Mouse (Mus musculus) ES-E14 (cell line): ENCODE data around the gene Gimap3. TPM values are rescaled to one million over a fixed set of nuclear protein-coding genes. Genes with fewer than 3 reads are reported as not detected.

Experiments
- DNase-seq: peaks from one replicate; pipeline ENCODE4 v3.0.0-alpha.2; 2013; ENCODE audit warnings: low read depth, low spot score
- H3K27ac ChIP-seq: 2 replicates; pipeline ENCODE4 v1.5.1; 2012; ENCODE audit warnings: low read depth, mild to moderate bottlenecking, low read length, moderate library complexity, mixed read lengths; ENCODE audit not compliant: poor library complexity, insufficient read depth, severe bottlenecking
- H3K36me3 ChIP-seq: 2 replicates; pipeline ENCODE4 v1.6.1; 2012; ENCODE audit warnings: mild to moderate bottlenecking, low read length, moderate library complexity, mixed read lengths; ENCODE audit not compliant: control insufficient read depth, poor library complexity, insufficient read depth, severe bottlenecking
- H3K4me1 ChIP-seq, 2 experiments: fragments of 150-350 bp in 1 of 2; sonication (generic) in 1 of 2; 2 replicates each; pipeline ENCODE4 v1.6.1; 2012; ENCODE audit warnings: low read length in 2 of 2, mild to moderate bottlenecking in 1 of 2, mixed read lengths in 1 of 2; ENCODE audit not compliant: control insufficient read depth in 2 of 2, insufficient read depth in 2 of 2, poor library complexity in 1 of 2
- H3K4me3 ChIP-seq, 2 experiments: fragments of 150-350 bp in 1 of 2; sonication (generic) in 1 of 2; 2 replicates each; pipeline ENCODE4 v1.5.1; 2012; ENCODE audit warnings: low read length in 2 of 2, low read depth in 1 of 2, mild to moderate bottlenecking in 1 of 2, mixed read lengths in 1 of 2; ENCODE audit not compliant: insufficient read depth in 1 of 2, poor library complexity in 1 of 2, severe bottlenecking in 1 of 2
- H3K9ac ChIP-seq: 2 replicates; pipeline ENCODE4 v1.6.1; 2012; ENCODE audit warnings: low read depth, mild to moderate bottlenecking, low read length, mixed read lengths; ENCODE audit not compliant: poor library complexity, insufficient read depth, severe bottlenecking
- H3K9me3 ChIP-seq: fragments of 150-350 bp; sonication (generic); 2 replicates; pipeline ENCODE4 v1.6.1; 2012; ENCODE audit warnings: low read depth, mild to moderate bottlenecking, low read length; ENCODE audit not compliant: control insufficient read depth, insufficient read depth
- CHD2 ChIP-seq: IDR thresholded peaks from 2 replicates; pipeline ENCODE4 v1.6.1; 2014; ENCODE audit warnings: mild to moderate bottlenecking, low read depth, low read length, inconsistent platforms
- HCFC1 ChIP-seq: IDR thresholded peaks from 2 replicates; pipeline ENCODE4 v1.6.1; 2012; ENCODE audit warnings: low read length, inconsistent platforms, borderline replicate concordance; ENCODE audit not compliant: insufficient read depth
- MAFK ChIP-seq: IDR thresholded peaks from 2 replicates; pipeline ENCODE4 v1.6.1; 2014; ENCODE audit warnings: mild to moderate bottlenecking, low read depth, low read length, inconsistent platforms; ENCODE audit not compliant: insufficient read depth
- ZC3H11A ChIP-seq: IDR thresholded peaks from 2 replicates; pipeline ENCODE4 v1.6.1; 2012; ENCODE audit warnings: low read depth, mild to moderate bottlenecking, inconsistent platforms, low read length, borderline replicate concordance
- ZNF384 ChIP-seq: IDR thresholded peaks from 2 replicates; pipeline ENCODE4 v1.6.1; 2012; ENCODE audit warnings: low read depth, low read length, inconsistent platforms
- in situ Hi-C, 2 experiments: fragments of 600-800 bp; cut with MboI; formaldehyde crosslinking; loops; one replicate each; pipeline ENCODE4 v1.15.1; 2025; ENCODE audit warnings: low sequenced_read_pairs in 2 of 2, inconsistent platforms in 1 of 2; ENCODE audit not compliant: unreplicated experiment in 2 of 2
- total RNA-seq: library from RNA; depleted of rRNA; stranded (reverse); fragments of 300-350 nt; gene quantifications from 2 replicates; pipeline ENCODE4 v1.2.3, GENCODE M21; 2012; rRNA removed

Gene Gimap3
- total RNA-seq, 1 experiment = 0.09 TPM

DNA sequence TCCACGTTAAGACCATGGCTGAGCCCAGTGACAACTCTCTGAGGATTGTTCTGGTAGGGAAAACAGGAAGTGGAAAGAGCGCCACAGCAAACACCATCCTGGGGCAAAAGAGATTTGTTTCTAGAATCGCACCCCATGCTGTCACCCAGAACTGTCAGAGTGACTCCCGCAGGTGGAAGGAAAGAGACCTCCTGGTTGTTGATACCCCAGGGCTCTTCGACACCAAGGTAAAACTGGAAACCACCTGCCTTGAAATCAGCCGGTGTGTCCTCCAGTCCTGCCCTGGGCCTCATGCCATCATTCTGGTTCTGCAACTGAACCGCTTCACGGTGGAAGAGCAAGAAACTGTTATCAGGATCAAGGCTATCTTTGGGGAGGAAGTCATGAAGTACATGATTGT, 47.2 kb downstream of the Gimap3 start:
- in situ Hi-C loops = no loop called here

DNA sequence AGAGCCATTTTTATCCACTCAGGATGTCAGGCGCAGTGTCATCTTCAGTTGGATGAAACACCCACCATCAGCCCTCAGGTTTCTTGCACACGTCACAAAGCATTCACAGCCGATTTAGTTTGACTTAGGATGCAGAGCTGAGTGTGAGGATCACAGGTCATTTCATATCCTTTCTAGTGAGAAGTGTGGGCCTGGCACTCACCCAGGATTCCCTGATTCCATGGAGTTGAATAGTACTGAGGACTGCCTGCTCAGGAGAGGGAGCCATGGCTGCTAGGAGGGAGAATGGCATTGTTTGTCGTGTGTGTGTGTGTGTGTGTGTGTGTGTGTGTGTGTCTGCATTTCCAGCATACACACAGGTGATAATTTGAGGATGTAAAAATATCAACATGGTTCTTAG, 50.3 kb downstream of the Gimap3 start:
- in situ Hi-C loops = no loop called here
- TF ChIP-seq MAFK = no peak
- TF ChIP-seq ZNF384 = no peak
- TF ChIP-seq HCFC1 = no peak
- TF ChIP-seq ZC3H11A = no peak
- no peak for TF ChIP-seq CHD2

More for the DNA sequence above, 47.2 kb downstream of the Gimap3 start:
- Histone ChIP-seq H3K9me3 (no peaks in the 10 kb centered on the region), H3K4me3 (no peak overlapping the region), H3K4me1 (no peaks in the 10 kb centered on the region), H3K27ac (no peak overlapping the region), H3K9ac (no peak overlapping the region), H3K36me3 (no peaks in the 10 kb centered on the region)
- TF ChIP-seq CHD2 (no peak), ZC3H11A (no peak), MAFK (no peak), ZNF384 (no peak), HCFC1 (no peak)
- DNase-seq = no peak

DNA sequence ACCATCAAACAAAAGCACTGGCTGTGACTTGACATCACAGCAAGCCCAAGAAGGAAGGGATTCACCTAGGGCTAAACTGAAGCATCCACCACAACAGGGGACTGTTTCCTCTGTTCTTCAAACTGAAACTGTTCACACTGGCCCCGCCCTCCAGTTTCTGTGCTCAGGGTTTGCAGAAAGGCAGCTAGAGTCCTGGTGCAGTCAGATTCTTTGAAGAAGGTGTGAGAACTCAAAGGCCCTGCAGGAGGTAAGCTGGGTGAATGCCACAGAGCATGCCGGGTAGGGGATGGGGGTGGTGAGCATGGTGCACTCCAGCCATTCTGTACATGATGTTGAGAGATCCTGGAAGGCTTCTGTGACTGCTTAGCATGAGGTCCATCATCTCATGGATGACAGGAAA, 52.2 kb downstream of the Gimap3 start, which contains the start of the genes Gm28053 and Gimap7:
Gm28053 (plus strand) TSS at position 153 of the 400 bp plus-strand sequence.
Gimap7 (plus strand) TSS at position 167 of the 400 bp plus-strand sequence.
- no peak within 1 kb of the TSS for H3K27ac ChIP-seq
- H3K4me1 ChIP-seq = no peaks in the 10 kb centered on the region
- in situ Hi-C loops = no loop called here
- H3K36me3 ChIP-seq = no peaks in the 10 kb centered on the region
- no peak within 1 kb of the TSS for H3K9ac ChIP-seq
- TF ChIP-seq ZC3H11A (no peak), ZNF384 (no peak), HCFC1 (no peak), CHD2 (no peak), MAFK (no peak)
- no peaks in the 10 kb centered on the region for H3K9me3 ChIP-seq
- H3K4me3 ChIP-seq = no peak within 1 kb of the TSS
- no peak for DNase-seq

More for the DNA sequence above, 50.3 kb downstream of the Gimap3 start:
- no peaks in the 10 kb centered on the region for H3K4me1 ChIP-seq
- H3K27ac ChIP-seq = no peak overlapping the region
- DNase-seq = no peak
- H3K36me3 ChIP-seq = no peaks in the 10 kb centered on the region
- no peak overlapping the region for H3K9ac ChIP-seq
- H3K4me3 ChIP-seq = no peak overlapping the region
- H3K9me3 ChIP-seq = no peaks in the 10 kb centered on the region

Other genes with a start within 250 kb of the Gimap3 start
- gene Atp6v0e2, start 233.2 kb downstream of the Gimap3 start, total RNA-seq = 13.5 and 15.9 TPM in 2 replicates
- 2.0 and 5.1 TPM in 2 replicates for gene Lrrc61, start 216.1 kb downstream of the Gimap3 start, total RNA-seq
- 0.18 and 0.42 TPM in 2 replicates for gene Rarres2, start 198.1 kb downstream of the Gimap3 start, total RNA-seq
- not detected in 2 replicates for gene Gm45021, start 181.2 kb downstream of the Gimap3 start, total RNA-seq
- gene Repin1, start 177.0 kb downstream of the Gimap3 start, total RNA-seq = 17.4 and 22.8 TPM in 2 replicates
- gene Gm44965, start 176.9 kb downstream of the Gimap3 start, total RNA-seq = not detected in 2 replicates
- 3.5 and 3.8 TPM in 2 replicates for gene Zfp775, start 168.8 kb downstream of the Gimap3 start, total RNA-seq
- 0.67 and 0.90 TPM in 2 replicates for gene AI854703, start 144.1 kb downstream of the Gimap3 start, total RNA-seq
- 0.11 and 0.22 TPM in 2 replicates for gene Gimap8, start 123.6 kb downstream of the Gimap3 start, total RNA-seq
- 2.9 and 3.4 TPM in 2 replicates for gene Gimap9, start 94.7 kb downstream of the Gimap3 start, total RNA-seq
- 0.26 and 0.67 TPM in 2 replicates for gene Gimap4, start 86.3 kb downstream of the Gimap3 start, total RNA-seq
- gene Gimap6, start 62.6 kb downstream of the Gimap3 start, total RNA-seq = 0.36 TPM in 1 of 2 replicates, not detected in the other
- gene Gm28053, start 52.2 kb downstream of the Gimap3 start, total RNA-seq = not detected in 2 replicates
- gene Gimap7, start 52.2 kb downstream of the Gimap3 start, total RNA-seq = not detected in 2 replicates
- 0.58 TPM in 1 of 2 replicates, not detected in the other for gene Gimap1, start 31.8 kb downstream of the Gimap3 start, total RNA-seq
- 0.31 TPM in 1 of 2 replicates, not detected in the other for gene Gimap5, start 24.7 kb downstream of the Gimap3 start, total RNA-seq
- 0.90 and 7.8 TPM in 2 replicates for gene Tmem176a, start 70.1 kb upstream of the Gimap3 start, total RNA-seq
- gene Tmem176b, start 70.6 kb upstream of the Gimap3 start, total RNA-seq = 0.74 and 4.7 TPM in 2 replicates
- 0.31 and 0.32 TPM in 2 replicates for gene Aoc1, start 102.0 kb upstream of the Gimap3 start, total RNA-seq
- gene 1600015I10Rik, start 159.0 kb upstream of the Gimap3 start, total RNA-seq = not detected in 2 replicates
- 0.13 TPM in 1 of 2 replicates, not detected in the other for gene Doxl2, start 204.1 kb upstream of the Gimap3 start, total RNA-seq
- not detected in 2 replicates for gene Svs1, start 216.0 kb upstream of the Gimap3 start, total RNA-seq